Mouse (Mus musculus) MEL (cell line): ENCODE measurements around the gene Tmem206.

ENCODE experiments used
- BHLHE40 ChIP-seq: IDR thresholded peaks from 2 replicates; pipeline ENCODE4 v1.6.1; 2012; ENCODE audit warnings: low read depth, mild to moderate bottlenecking, inconsistent platforms, low read length, improper control_type of control experiment, borderline replicate concordance
- CHD1 ChIP-seq: IDR thresholded peaks from 2 replicates; pipeline ENCODE4 v1.6.1; 2012; ENCODE audit warnings: low read depth, mild to moderate bottlenecking, inconsistent platforms, low read length, improper control_type of control experiment
- CTCF ChIP-seq, 3 experiments: IDR thresholded peaks in 2 of 3; conservative IDR thresholded peaks in 1 of 3; 2 replicates each; pipeline ENCODE4 v1.5.1; 2011 to 2012; ENCODE audit warnings: low read length in 3 of 3, low read depth in 2 of 3, mild to moderate bottlenecking in 2 of 3, improper control_type of control experiment in 1 of 3, inconsistent platforms in 1 of 3, mixed read lengths in 1 of 3, moderate library complexity in 1 of 3; ENCODE audit not compliant: control insufficient read depth in 1 of 3, insufficient read depth in 1 of 3, poor library complexity in 1 of 3, severe bottlenecking in 1 of 3
- EP300 ChIP-seq, 2 experiments: IDR thresholded peaks; 2 replicates each; pipeline ENCODE4 v1.6.1; 2011; ENCODE audit warnings: improper control_type of control experiment in 2 of 2, low read length in 2 of 2, low read depth in 1 of 2, mild to moderate bottlenecking in 1 of 2
- KAT2A ChIP-seq: conservative IDR thresholded peaks from 2 replicates; pipeline ENCODE4 v1.6.1; 2012; ENCODE audit warnings: low read depth, low read length, improper control_type of control experiment, inconsistent platforms
- NRF1 ChIP-seq: IDR thresholded peaks from 2 replicates; pipeline ENCODE4 v1.6.1; 2014; ENCODE audit warnings: low read depth, mild to moderate bottlenecking, inconsistent platforms, low read length, improper control_type of control experiment, moderate library complexity; ENCODE audit not compliant: poor library complexity, insufficient read depth, severe bottlenecking
- POLR2A ChIP-seq, 2 experiments: IDR thresholded peaks; 2 replicates each; pipeline ENCODE4 v1.6.1; 2011 to 2012; ENCODE audit warnings: low read length in 2 of 2, mild to moderate bottlenecking in 2 of 2, control low read depth in 1 of 2, improper control_type of control experiment in 1 of 2, low read depth in 1 of 2, moderate library complexity in 1 of 2; ENCODE audit not compliant: control insufficient read depth in 1 of 2, insufficient read depth in 1 of 2, poor library complexity in 1 of 2
- RCOR1 ChIP-seq: IDR thresholded peaks from 2 replicates; pipeline ENCODE4 v1.6.1; 2012; ENCODE audit warnings: low read depth, mild to moderate bottlenecking, inconsistent platforms, low read length, improper control_type of control experiment
- SIN3A ChIP-seq: IDR thresholded peaks from 2 replicates; pipeline ENCODE4 v1.6.1; 2012; ENCODE audit warnings: low read length, improper control_type of control experiment, inconsistent platforms
- TAL1 ChIP-seq: IDR thresholded peaks from 2 replicates; pipeline ENCODE4 v1.6.1; 2012; ENCODE audit warnings: mild to moderate bottlenecking, inconsistent platforms, low read length, moderate library complexity, mixed read lengths
- TBP ChIP-seq: IDR thresholded peaks from 2 replicates; pipeline ENCODE4 v1.8.0; 2011; ENCODE audit warnings: low read depth, low read length, improper control_type of control experiment
- TCF12 ChIP-seq: IDR thresholded peaks from 2 replicates; pipeline ENCODE4 v1.6.1; 2014; ENCODE audit warnings: low read depth, mild to moderate bottlenecking, inconsistent platforms, low read length, improper control_type of control experiment, moderate library complexity
- USF1 ChIP-seq: IDR thresholded peaks from 2 replicates; pipeline ENCODE4 v1.6.1; 2014; ENCODE audit warnings: low read depth, mild to moderate bottlenecking, inconsistent platforms, low read length, improper control_type of control experiment, moderate library complexity
- ZC3H11A ChIP-seq: IDR thresholded peaks from 2 replicates; pipeline ENCODE4 v1.6.1; 2012; ENCODE audit warnings: low read depth, mild to moderate bottlenecking, inconsistent platforms, low read length, improper control_type of control experiment

DNA sequence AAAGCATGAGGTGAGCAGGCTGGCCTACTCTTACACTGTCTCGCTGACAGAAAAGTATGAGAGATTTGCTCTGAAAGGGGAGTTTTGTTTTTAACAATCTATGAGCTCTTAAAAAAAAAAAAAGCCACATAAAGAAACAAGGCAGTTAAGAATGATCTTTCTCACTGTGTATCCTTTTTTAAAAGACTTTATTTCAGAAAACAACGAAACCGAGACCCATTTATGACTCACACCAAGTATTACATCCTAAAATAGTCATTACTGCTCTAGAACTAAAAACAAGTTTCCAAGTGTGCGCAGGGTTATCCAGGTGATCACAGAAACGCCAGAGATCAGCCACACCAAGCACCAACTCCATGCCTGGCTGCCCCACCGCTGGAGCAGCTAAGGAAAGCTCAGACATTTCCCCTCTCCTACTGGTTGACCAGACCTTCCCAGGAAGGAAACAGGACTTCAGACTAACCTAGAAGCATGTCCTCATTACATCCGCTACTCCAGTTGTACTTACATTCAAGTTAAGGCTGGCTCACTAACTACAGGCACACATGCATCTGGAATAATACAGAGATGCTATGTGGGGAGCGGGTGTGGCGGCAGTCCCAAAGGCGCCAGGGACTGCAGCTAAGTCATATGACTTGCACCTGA lies 59.2 kb downstream of the Tmem206 start:
- TF ChIP-seq KAT2A: no peak
- no peak for TF ChIP-seq NRF1
- TF ChIP-seq CTCF (IDR thresholded peaks at IDR 0.05 in 2 of 3, conservative IDR thresholded peaks at IDR 0.05 in 1 of 3; ENCODE audit: control insufficient read depth in 1 of 3, insufficient read depth in 1 of 3, low read depth in 2 of 3, low read length in 3 of 3, poor library complexity in 1 of 3, severe bottlenecking in 1 of 3): no peak
- TF ChIP-seq TAL1: no peak
- no peak for TF ChIP-seq EP300 (IDR thresholded peaks at IDR 0.05; ENCODE audit: low read depth in 1 of 2, low read length in 2 of 2)
- TF ChIP-seq CHD1: no peak
- TF ChIP-seq SIN3A: no peak
- no peak for TF ChIP-seq ZC3H11A
- TF ChIP-seq RCOR1: no peak
- no peak for TF ChIP-seq POLR2A (IDR thresholded peaks at IDR 0.05; ENCODE audit: control insufficient read depth in 1 of 2, insufficient read depth in 1 of 2, low read depth in 1 of 2, low read length in 2 of 2, poor library complexity in 1 of 2)
- no peak for TF ChIP-seq TBP
- no peak for TF ChIP-seq TCF12
- no peak for TF ChIP-seq USF1
- TF ChIP-seq BHLHE40: no peak
